Mouse (Mus musculus) limb, embryonic 10.5 days (tissue): Measurements from ENCODE around the gene Poc1a. TPM values are rescaled to one million over a fixed set of nuclear protein-coding genes. Genes with fewer than 3 reads are reported as not detected.

ENCODE experiments used
- DNase-seq: peaks from one replicate; pipeline ENCODE4 v3.0.0-alpha.2; 2017; ENCODE audit warnings: low spot score
- H3K27ac ChIP-seq: fragments of 300-500 bp; sonication (generic); 2 replicates; pipeline ENCODE4 v1.5.1; 2016; ENCODE audit warnings: mild to moderate bottlenecking
- H3K27me3 ChIP-seq: fragments of 300-500 bp; sonication (generic); 2 replicates; pipeline ENCODE4 v1.6.1; 2016; ENCODE audit warnings: low read depth, mild to moderate bottlenecking; ENCODE audit not compliant: poor library complexity, severe bottlenecking
- H3K36me3 ChIP-seq: fragments of 300-500 bp; sonication (generic); 2 replicates; pipeline ENCODE4 v1.6.1; 2016; ENCODE audit warnings: mild to moderate bottlenecking, moderate library complexity
- H3K4me1 ChIP-seq: fragments of 300-500 bp; sonication (generic); 2 replicates; pipeline ENCODE4 v1.6.1; 2016
- H3K4me3 ChIP-seq: fragments of 300-500 bp; sonication (generic); 2 replicates; pipeline ENCODE4 v1.5.1; 2016; ENCODE audit warnings: mild to moderate bottlenecking, moderate library complexity
- H3K9me3 ChIP-seq: fragments of 300-500 bp; sonication (generic); replicated peaks from 2 replicates; pipeline ENCODE4 v1.6.1; 2016; ENCODE audit warnings: mild to moderate bottlenecking
- WGBS: fragments of 180-500 bp; shearing (Covaris S2); methylation state at CpG from one replicate; pipeline ENCODE4 v1.1.7; 2016; 5-methylcytosine and 5-hydroxymethylcytosine counted together
- polyA plus RNA-seq: library from polyadenylated mRNA; unstranded; fragments of >200 nt; fragmentation: Nextera tagmentation; extraction: Ambion mirVana; gene quantifications from 2 replicates; pipeline ENCODE4 v1.2.1, GENCODE M21; 2016

The Poc1a gene
- polyA plus RNA-seq, 1 experiment from 2014 or later = 42.9 TPM

DNA sequence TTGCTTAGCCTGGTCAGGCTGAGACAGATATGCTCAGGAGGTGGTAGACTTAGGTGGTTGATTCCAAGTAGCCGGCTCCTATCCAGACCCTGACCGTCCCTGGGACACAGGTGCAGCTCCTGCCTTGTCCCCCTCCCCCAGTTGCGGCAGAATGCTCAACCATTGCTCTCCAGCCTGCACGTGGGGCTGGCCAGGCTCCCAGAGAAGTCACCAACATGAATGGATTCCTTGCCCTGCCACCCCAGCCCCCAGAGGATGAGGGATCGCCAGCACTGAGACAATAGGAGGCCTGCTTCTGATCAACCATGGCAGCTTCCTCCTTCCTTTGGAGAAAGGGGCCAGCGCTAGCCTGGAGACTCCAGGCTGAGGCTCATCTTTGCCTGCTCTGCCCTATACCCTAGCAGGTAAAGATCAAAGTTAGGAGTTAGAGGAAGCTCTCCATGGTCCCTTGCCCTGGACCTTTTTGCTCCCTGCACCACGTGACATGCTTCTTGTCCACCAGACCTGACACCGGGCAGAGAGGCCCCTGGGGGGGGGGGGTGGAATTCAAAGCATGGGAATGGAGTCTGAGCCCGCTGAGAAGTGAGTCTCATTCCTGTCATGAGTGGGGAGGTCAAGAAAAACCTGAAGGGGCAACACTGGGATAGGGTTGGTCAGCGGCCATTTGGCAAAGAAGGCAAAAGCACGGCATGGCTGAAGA is 112.1 kb downstream of the Poc1a start:
- WGBS = 78% methylated on average over 11 of the region's 11 CpGs
- DNase-seq = no peak
- H3K27me3 ChIP-seq = no peaks in the 10 kb centered on the region
- H3K27ac ChIP-seq = peak overlapping the region; percentile 47
- H3K4me3 ChIP-seq = no peak overlapping the region
- peaks cover 36% of the 10 kb centered on the region for H3K4me1 ChIP-seq
- no peaks in the 10 kb centered on the region for H3K9me3 ChIP-seq
- H3K36me3 ChIP-seq = no peaks in the 10 kb centered on the region

DNA sequence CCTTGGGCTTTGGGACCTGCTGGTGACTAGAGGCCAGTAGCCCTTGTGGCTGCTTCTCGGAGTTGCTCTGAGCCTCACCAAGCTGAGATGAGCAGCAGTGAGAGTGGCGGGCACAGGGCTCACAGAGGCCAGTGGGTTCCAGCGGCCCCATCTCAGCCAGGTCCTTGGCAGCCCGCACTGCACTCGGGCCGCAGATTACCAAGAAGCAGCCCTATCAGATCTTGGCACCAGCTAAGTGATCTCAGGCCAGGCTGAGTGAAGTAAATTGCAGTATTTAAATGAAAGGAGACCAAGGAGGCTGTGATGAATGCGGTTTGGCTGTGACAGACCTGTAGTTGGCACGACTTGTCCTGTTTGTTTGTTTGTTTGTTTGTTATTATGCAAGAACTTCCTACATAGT is 112.7 kb downstream of the Poc1a start:
- H3K27ac ChIP-seq = peak overlapping the region; percentile 47; the same call in 1 of the 2 replicates
- no peaks in the 10 kb centered on the region for H3K9me3 ChIP-seq
- no peak for DNase-seq
- H3K4me1 ChIP-seq = peaks cover 39% of the 10 kb centered on the region
- no peak overlapping the region for H3K4me3 ChIP-seq
- no peaks in the 10 kb centered on the region for H3K36me3 ChIP-seq
- no peaks in the 10 kb centered on the region for H3K27me3 ChIP-seq
- WGBS = 90% methylated on average over 8 of the region's 8 CpGs

DNA sequence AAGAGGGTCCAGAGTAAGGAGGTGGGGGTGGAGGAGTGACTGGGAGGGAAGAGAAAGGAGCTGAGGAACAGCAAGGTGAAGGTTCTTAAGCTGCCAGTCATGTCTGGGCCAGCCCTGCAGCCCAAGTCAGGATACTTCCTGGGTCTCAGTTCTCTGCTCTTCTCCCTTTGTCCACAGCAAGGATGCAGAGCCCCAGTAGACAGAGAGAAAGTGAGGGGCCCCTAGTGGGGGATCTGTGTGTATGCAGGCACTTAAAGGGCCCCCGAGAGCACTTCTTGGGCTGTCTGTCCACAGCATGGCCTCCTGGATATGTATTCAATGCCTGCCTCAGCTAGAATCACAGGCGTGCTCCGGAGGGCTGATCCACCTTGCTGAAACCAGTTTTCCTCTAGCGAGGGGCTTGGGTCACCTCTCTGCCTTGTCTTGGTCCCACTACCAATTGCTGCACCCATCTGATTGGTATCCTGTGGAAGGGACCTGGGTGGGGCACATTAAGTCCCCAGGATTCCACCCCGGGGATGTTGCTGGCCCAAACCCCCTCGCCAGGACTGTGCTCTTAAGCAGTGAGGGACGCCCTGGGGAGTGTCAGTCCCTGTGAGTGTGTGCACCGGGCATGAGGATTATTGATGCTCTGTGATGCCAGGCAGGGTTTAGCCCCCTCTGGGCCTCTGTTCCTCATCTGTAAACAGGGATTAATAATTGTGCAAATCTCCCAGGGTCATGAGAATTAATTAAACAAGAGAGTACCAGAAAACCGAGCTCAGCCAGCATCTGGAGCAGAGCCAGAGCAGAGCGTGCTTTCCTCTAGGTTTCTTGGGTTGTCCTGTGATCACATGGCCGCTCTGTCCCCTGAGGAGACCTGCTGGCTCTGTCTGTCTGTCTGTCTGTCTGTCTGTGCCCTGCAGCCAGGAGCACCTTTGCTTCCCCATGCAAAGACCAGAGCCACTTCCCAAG is 114.1 kb downstream of the Poc1a start:
- no peak for DNase-seq
- Histone ChIP-seq H3K36me3 (no peaks in the 10 kb centered on the region), H3K4me3 (no peak overlapping the region), H3K27ac (peak overlapping the region; percentile 72), H3K9me3 (no peaks in the 10 kb centered on the region), H3K27me3 (no peaks in the 10 kb centered on the region), H3K4me1 (peaks cover 50% of the 10 kb centered on the region)
- 61% methylated on average over 11 of the region's 11 CpGs for WGBS

DNA sequence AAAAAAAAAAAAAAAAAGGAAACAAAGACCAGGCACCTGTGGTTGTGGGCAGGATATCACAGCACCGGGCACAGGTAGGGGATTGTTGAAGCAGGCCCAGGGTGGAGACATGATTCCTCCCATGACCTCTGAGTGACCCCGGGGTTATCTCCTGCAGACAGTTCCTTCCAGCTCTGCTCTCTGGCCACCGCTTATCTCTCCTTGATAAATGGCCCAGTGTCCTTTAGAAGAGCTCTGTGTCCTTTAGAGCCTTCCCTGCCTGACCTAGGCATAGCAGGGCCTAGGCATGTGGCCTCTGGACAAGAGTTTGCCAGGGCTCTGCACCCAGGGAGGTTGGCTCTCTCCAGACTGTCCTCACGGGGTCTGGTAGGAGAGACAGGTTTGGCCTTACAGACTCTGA is 116.9 kb downstream of the Poc1a start:
- H3K36me3 ChIP-seq = no peaks in the 10 kb centered on the region
- DNase-seq = no peak
- H3K27me3 ChIP-seq = no peaks in the 10 kb centered on the region
- 58% methylated on average over 4 of the region's 4 CpGs for WGBS
- H3K4me1 ChIP-seq = peaks cover 56% of the 10 kb centered on the region
- peak overlapping the region; percentile 63 for H3K27ac ChIP-seq
- no peak overlapping the region for H3K4me3 ChIP-seq
- H3K9me3 ChIP-seq = no peaks in the 10 kb centered on the region

DNA sequence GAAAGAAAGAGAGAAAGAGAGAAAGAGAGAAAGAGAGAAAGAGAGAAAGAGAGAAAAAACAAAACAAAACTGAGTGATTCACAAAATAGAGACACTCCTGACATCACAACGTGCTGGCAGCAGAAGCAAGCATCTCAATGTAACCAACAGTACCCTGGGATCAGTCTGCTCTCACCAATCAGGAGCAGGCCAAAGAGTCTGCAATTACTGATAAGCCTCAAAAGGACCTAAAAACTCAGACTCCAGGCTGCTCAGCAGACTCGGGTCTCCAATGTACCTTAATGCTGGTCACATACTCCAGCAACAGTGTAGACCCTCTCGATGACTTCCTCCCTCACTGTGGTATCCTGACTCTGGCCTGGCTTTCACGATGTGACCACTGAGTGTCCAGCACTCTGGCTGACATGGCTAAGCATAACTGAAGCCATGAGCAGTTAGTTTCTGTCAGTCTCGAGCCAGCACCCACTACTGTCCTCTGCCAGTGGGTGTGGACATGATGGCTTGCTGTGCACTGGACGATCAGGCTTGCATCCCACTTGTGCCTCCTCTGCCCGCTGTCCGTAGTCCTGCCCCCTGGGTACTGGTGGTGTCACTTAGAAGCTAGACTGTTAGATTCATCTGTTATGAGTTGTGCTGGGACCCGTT is 117.9 kb downstream of the Poc1a start:
- H3K9me3 ChIP-seq = no peaks in the 10 kb centered on the region
- peaks cover 54% of the 10 kb centered on the region for H3K4me1 ChIP-seq
- WGBS = 76% methylated on average over 9 of the region's 9 CpGs
- no peaks in the 10 kb centered on the region for H3K27me3 ChIP-seq
- no peak for DNase-seq
- no peaks in the 10 kb centered on the region for H3K36me3 ChIP-seq
- 0 out of 2 replicates have a peak overlapping the region, but pooled peaks have one; percentile 32 for H3K27ac ChIP-seq
- H3K4me3 ChIP-seq = no peak overlapping the region

DNA sequence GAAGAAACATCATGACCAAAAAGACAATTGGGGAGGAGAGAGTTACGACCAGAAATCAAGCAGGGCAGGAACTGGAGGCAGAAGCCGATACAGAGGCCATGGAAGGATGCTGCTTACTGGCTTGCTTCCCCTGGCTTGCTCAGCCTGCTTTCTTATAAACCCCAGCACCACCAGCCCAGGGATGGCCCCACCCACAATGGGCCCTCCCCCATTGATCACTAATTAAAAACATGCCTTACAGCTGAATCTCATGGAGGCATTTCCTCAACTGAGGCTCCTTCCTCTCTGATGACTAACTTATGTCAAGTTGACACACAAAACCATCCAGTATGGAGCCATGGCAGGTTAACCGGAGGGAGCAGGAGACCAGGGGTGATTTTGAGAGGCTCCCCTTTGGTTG is 118.9 kb downstream of the Poc1a start:
- no peak overlapping the region for H3K4me3 ChIP-seq
- H3K27me3 ChIP-seq = no peaks in the 10 kb centered on the region
- WGBS = 71% methylated on average over 3 of the region's 3 CpGs
- H3K9me3 ChIP-seq = no peaks in the 10 kb centered on the region
- H3K4me1 ChIP-seq = peaks cover 53% of the 10 kb centered on the region
- H3K36me3 ChIP-seq = no peaks in the 10 kb centered on the region
- peak overlapping the region; percentile 46 for H3K27ac ChIP-seq
- DNase-seq = no peak

Other genes with a start within 250 kb of the Poc1a start
- gene Col6a4, start 184.3 kb upstream of the Poc1a start, polyA plus RNA-seq = 0.09 TPM in 1 of 2 replicates, not detected in the other
- gene Glyctk, start 122.9 kb upstream of the Poc1a start, polyA plus RNA-seq = 0.83 and 1.9 TPM in 2 replicates
- gene Wdr82, start 110.1 kb upstream of the Poc1a start, polyA plus RNA-seq = 26.2 and 28.8 TPM in 2 replicates
- 53.1 and 57.5 TPM in 2 replicates for gene Ppm1m, start 81.3 kb upstream of the Poc1a start, polyA plus RNA-seq
- 75.1 and 76.6 TPM in 2 replicates for gene Twf2, start 78.0 kb upstream of the Poc1a start, polyA plus RNA-seq
- gene Tlr9, start 58.5 kb upstream of the Poc1a start, polyA plus RNA-seq = not detected in 2 replicates
- 62.8 and 77.9 TPM in 2 replicates for gene Alas1, start 32.4 kb upstream of the Poc1a start, polyA plus RNA-seq
- 43.1 and 44.9 TPM in 2 replicates for gene Dusp7, start 87.6 kb downstream of the Poc1a start, polyA plus RNA-seq
- 1,033 and 1,267 TPM in 2 replicates for gene Rpl29, start 148.4 kb downstream of the Poc1a start, polyA plus RNA-seq
- 49.4 and 52.8 TPM in 2 replicates for gene Acy1, start 157.3 kb downstream of the Poc1a start, polyA plus RNA-seq
- gene Abhd14b, start 166.4 kb downstream of the Poc1a start, polyA plus RNA-seq = 5.9 and 7.6 TPM in 2 replicates
- gene Abhd14a, start 166.6 kb downstream of the Poc1a start, polyA plus RNA-seq = 45.0 and 46.9 TPM in 2 replicates
- 275 and 316 TPM in 2 replicates for gene Pcbp4, start 172.2 kb downstream of the Poc1a start, polyA plus RNA-seq
- gene Gpr62, start 184.9 kb downstream of the Poc1a start, polyA plus RNA-seq = 0.16 and 0.59 TPM in 2 replicates
- 81.6 and 110 TPM in 2 replicates for gene Rrp9, start 194.9 kb downstream of the Poc1a start, polyA plus RNA-seq
- 1.9 and 2.3 TPM in 2 replicates for gene Parp3, start 195.9 kb downstream of the Poc1a start, polyA plus RNA-seq
- not detected in 2 replicates for gene Iqcf1, start 218.9 kb downstream of the Poc1a start, polyA plus RNA-seq
- gene Iqcf5, start 233.5 kb downstream of the Poc1a start, polyA plus RNA-seq = not detected in 2 replicates